Mouse (Mus musculus) C2C12 (cell line): ENCODE results near the gene Kdelr2.

Source experiments
- CEBPB ChIP-seq: IDR thresholded peaks from one replicate; pipeline ENCODE4 v1.6.1; 2011; ENCODE audit warnings: low read depth, mild to moderate bottlenecking, control low read depth, moderate library complexity
- CTCF ChIP-seq: IDR thresholded peaks from one replicate; pipeline ENCODE4 v1.5.1; 2011; ENCODE audit not compliant: control insufficient read depth, insufficient read depth, insufficient read length
- MAX ChIP-seq: IDR thresholded peaks from one replicate; pipeline ENCODE4 v1.6.1; 2011; ENCODE audit warnings: mild to moderate bottlenecking, control low read depth
- MYOD1 ChIP-seq: IDR thresholded peaks from one replicate; pipeline ENCODE4 v1.6.1; 2011; ENCODE audit warnings: low read depth; ENCODE audit not compliant: control insufficient read depth, insufficient read length
- MYOG ChIP-seq: IDR thresholded peaks from one replicate; pipeline ENCODE4 v1.6.1; 2011; ENCODE audit not compliant: control insufficient read depth, insufficient read length; ENCODE audit errors: extremely low read depth
- USF1 ChIP-seq: IDR thresholded peaks from one replicate; pipeline ENCODE4 v1.6.1; 2011; ENCODE audit warnings: low read depth, mild to moderate bottlenecking, control low read depth, moderate library complexity

DNA sequence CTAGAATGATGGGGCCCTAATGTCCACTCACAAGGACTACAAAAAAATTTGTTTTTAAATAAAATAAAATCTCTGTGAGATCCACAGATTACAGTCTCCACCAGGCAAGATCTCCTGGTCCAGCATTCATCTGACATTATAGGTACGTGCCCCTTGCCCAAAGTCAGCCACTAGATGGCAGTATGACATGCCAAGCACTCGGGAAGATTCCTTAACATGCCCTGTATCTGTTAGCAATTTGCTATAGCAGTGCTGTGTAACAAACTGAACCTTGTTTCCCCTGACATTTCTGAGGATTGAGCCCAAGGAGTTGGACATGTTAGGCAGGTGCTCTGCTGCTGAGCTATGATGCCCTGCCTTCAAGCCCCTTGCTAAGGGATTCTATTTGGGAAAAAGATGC, 8.0 kb upstream of the Kdelr2 start:
- TF ChIP-seq CTCF = peak; percentile 4
- TF ChIP-seq MAX = no peak
- no peak for TF ChIP-seq USF1
- TF ChIP-seq MYOD1 = no peak
- no peak for TF ChIP-seq CEBPB
- TF ChIP-seq MYOG = no peak
